Mouse (Mus musculus) layer of hippocampus, postnatal 14 days (tissue): ENCODE measurements around the gene Angptl2. TPM values are rescaled to one million over a fixed set of nuclear protein-coding genes. Genes with fewer than 3 reads are reported as not detected.

Source experiments
- DNase-seq, 2 experiments: peaks; one replicate each; pipeline ENCODE4 v3.0.0; 2021 to 2022; ENCODE audit warnings: low spot score in 2 of 2, mixed read lengths in 1 of 2
- long read RNA-seq, 2 experiments: library from polyadenylated mRNA; stranded (forward); transcript quantifications; one replicate each; pipeline ENCODE4 v2.0.0; 2021
- total RNA-seq, 2 experiments: library from RNA; stranded (reverse); gene quantifications; 2 replicates each; pipeline ENCODE4 v1.2.3; 2021

The Angptl2 gene
- total RNA-seq, result 1 to 10 TPM; 2.6 to 5.9 TPM
- long read RNA-seq, experiment 1, partial matches to known transcripts, result 1 of 3 reads
- long read RNA-seq, experiment 1, other reads (novel, unspliced or antisense), result 1 of 3 reads
- long read RNA-seq, experiment 2, transcript Angptl2-201 (5 exons, 3,339 nt), result major isoform, 7 of 10 reads
- long read RNA-seq, experiment 2, partial matches to known transcripts, result 0 of 10 reads
- long read RNA-seq, experiment 2, other reads (novel, unspliced or antisense), result 3 of 10 reads

GRCm38 (mm10) chr2:33215700-33216509 lies at the start of gene Angptl2:
Angptl2 (plus strand) TSS chr2:33216069.
- peak; percentile 70 to 76 for DNase-seq

- no peak for DNase-seq
These were observed 48.8 kb upstream of the Angptl2 start for GRCm38 (mm10) chr2:33167060-33167459.

- no peak for DNase-seq
These were observed 46.4 kb upstream of the Angptl2 start for GRCm38 (mm10) chr2:33169445-33169844.

GRCm38 (mm10) chr2:33170777-33171565 lies 44.9 kb upstream of the Angptl2 start:
- no peak for DNase-seq

- no peak for DNase-seq
These were observed 42.7 kb upstream of the Angptl2 start for GRCm38 (mm10) chr2:33173126-33173525.

- no peak for DNase-seq
These were observed 42.2 kb upstream of the Angptl2 start for GRCm38 (mm10) chr2:33173686-33174085.

GRCm38 (mm10) chr2:33176516-33176915 lies 39.4 kb upstream of the Angptl2 start:
- peak in 1 of 2 experiments; percentile 27 for DNase-seq

- no peak for DNase-seq
These were observed 38.9 kb upstream of the Angptl2 start for GRCm38 (mm10) chr2:33176921-33177320.

- no peak for DNase-seq
These were observed 38.2 kb upstream of the Angptl2 start for GRCm38 (mm10) chr2:33177443-33178242.

GRCm38 (mm10) chr2:33178243-33178932 lies 37.5 kb upstream of the Angptl2 start:
- peak; percentile 56 to 75 for DNase-seq

- no peak for DNase-seq
These were observed 36.5 kb upstream of the Angptl2 start for GRCm38 (mm10) chr2:33179171-33179929.

GRCm38 (mm10) chr2:33179930-33180630 lies 35.8 kb upstream of the Angptl2 start:
- DNase-seq, result peak in 1 of 2 experiments; percentile 50

GRCm38 (mm10) chr2:33183321-33183720 lies 32.5 kb upstream of the Angptl2 start:
- DNase-seq, result no peak

GRCm38 (mm10) chr2:33184641-33185040 lies 31.2 kb upstream of the Angptl2 start:
- DNase-seq, result peak in 1 of 2 experiments; percentile 67

GRCm38 (mm10) chr2:33185258-33185657 lies 30.6 kb upstream of the Angptl2 start:
- DNase-seq, result no peak

- DNase-seq, result no peak
These were observed 29.4 kb upstream of the Angptl2 start for GRCm38 (mm10) chr2:33186505-33186904.

GRCm38 (mm10) chr2:33187874-33188273 lies 28.0 kb upstream of the Angptl2 start:
- DNase-seq, result no peak

- DNase-seq, result no peak
These were observed 26.8 kb upstream of the Angptl2 start for GRCm38 (mm10) chr2:33188925-33189670.
